Mouse (Mus musculus): ENCODE results near the gene Fuz. TPM values are rescaled to one million over a fixed set of nuclear protein-coding genes. Genes with fewer than 3 reads are reported as not detected.

Fuz gene
- polyA plus RNA-seq, 1 experiment from 2014 or later, result 13.9 TPM

DNA sequence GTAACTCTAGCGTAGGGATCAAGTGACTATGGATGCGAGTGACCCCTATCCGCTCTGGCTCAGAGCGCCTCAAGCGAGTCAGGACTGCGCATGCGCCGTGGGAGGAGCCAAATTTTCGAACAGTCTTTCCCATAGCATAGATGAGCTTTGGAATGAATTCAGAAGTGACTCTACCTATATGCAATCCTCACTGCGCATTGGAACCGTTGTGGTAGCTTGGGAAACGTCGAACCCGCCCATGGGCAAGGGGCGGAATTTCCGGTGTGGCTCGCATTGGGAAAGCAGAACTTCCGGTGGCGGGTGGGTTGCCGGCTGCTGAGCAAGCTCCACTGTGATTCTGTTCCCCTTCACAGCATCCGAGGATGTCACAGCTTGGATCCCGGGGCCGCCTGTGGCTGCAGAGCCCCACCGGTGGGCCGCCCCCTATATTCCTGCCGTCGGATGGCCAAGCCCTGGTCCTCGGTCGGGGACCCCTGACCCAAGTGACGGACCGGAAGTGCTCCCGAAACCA is 38.8 kb upstream of the Fuz start, which contains the start of gene Pnkp:
Pnkp (plus strand) TSS at position 98 of the 511 bp plus-strand sequence.
- H3K27me3 ChIP-seq (ENCODE audit: control insufficient read depth, insufficient read depth, low read length), result no peaks in the 10 kb centered on the region
- peak; percentile 36 for ATAC-seq (ENCODE audit: low FRiP score)
- no peaks in the 10 kb centered on the region; the same call in 1 of the 2 replicates for H3K36me3 ChIP-seq (ENCODE audit: control insufficient read depth, insufficient read depth, low read length)
- H3K27ac ChIP-seq (ENCODE audit: low read depth, low read length), result peak within 1 kb of the TSS; percentile 87
- H3K9ac ChIP-seq (ENCODE audit: low read depth, low read length), result peak within 1 kb of the TSS; percentile 70
- under 1% methylated on average over 32 of the region's 32 CpGs for WGBS
- H3K4me2 ChIP-seq (replicated peaks; ENCODE audit: low read depth, low read length), result peak within 1 kb of the TSS; percentile 74
- peak; percentile 92 for DNase-seq (ENCODE audit: low spot score)
- H3K9me3 ChIP-seq (ENCODE audit: control insufficient read depth, low read length), result no peaks in the 10 kb centered on the region
- H3K4me3 ChIP-seq (ENCODE audit: low read depth, low read length), result peak within 1 kb of the TSS; percentile 61
- H3K4me1 ChIP-seq (replicated peaks; ENCODE audit: control insufficient read depth, insufficient read depth, low read length), result peaks cover 16% of the 10 kb centered on the region

DNA sequence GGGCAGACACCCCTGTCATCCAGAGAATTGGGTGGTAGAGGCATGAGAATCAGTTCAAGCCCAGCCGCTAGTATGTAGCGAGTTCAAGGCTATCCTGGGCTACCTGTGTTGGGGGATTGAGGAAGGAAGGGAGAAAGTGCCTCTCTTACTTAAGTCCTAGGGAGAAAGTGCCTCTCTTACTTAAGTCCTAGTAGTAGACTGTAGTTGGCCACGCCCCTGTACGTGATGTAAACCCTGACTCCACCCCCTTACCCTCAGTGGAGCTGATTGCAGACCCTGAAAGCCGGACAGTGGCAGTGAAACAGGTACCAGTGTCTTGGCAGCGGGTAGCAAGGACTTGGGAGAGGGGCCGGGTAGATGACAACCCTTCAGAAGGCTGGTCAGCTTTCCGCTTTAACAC is 38.0 kb upstream of the Fuz start:
- peaks cover 16% of the 10 kb centered on the region for H3K4me1 ChIP-seq (replicated peaks; ENCODE audit: control insufficient read depth, insufficient read depth, low read length)
- H3K27me3 ChIP-seq (ENCODE audit: control insufficient read depth, insufficient read depth, low read length), result no peaks in the 10 kb centered on the region
- DNase-seq (ENCODE audit: low spot score) (peak; percentile 50), ATAC-seq (ENCODE audit: low FRiP score) (no peak)
- peak overlapping the region; percentile 70 for H3K9ac ChIP-seq (ENCODE audit: low read depth, low read length)
- peak overlapping the region; percentile 74 for H3K4me2 ChIP-seq (replicated peaks; ENCODE audit: low read depth, low read length)
- H3K4me3 ChIP-seq (ENCODE audit: low read depth, low read length), result peak overlapping the region; percentile 61
- H3K27ac ChIP-seq (ENCODE audit: low read depth, low read length), result no peak overlapping the region
- H3K9me3 ChIP-seq (ENCODE audit: control insufficient read depth, low read length), result no peaks in the 10 kb centered on the region
- WGBS, result 32% methylated on average over 8 of the region's 8 CpGs
- peaks cover under 1% of the 10 kb centered on the region; the same call in 1 of the 2 replicates for H3K36me3 ChIP-seq (ENCODE audit: control insufficient read depth, insufficient read depth, low read length)

DNA sequence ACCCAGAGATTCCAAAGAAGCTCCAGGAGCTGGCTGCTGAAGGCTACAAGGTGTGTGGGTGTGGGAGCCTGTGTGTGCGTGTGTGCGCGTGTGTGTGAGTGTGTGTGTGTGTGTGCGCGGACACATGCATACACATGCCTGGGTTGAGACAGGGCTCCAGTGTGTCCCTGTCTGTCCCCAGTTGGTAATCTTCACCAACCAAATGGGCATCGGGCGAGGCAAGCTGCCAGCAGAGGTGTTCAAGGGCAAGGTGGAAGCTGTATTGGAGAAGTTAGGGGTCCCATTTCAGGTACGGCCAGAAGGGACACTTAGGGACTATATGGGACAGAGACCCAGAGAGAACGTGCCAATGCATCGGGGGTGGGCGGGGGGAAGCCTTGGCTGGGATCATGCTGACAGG is 36.0 kb upstream of the Fuz start:
- WGBS, result 91% methylated on average over 11 of the region's 11 CpGs
- Histone ChIP-seq H3K9me3 (ENCODE audit: control insufficient read depth, low read length) (no peaks in the 10 kb centered on the region), H3K27me3 (ENCODE audit: control insufficient read depth, insufficient read depth, low read length) (no peaks in the 10 kb centered on the region), H3K36me3 (ENCODE audit: control insufficient read depth, insufficient read depth, low read length) (peaks cover 14% of the 10 kb centered on the region; the same call in 1 of the 2 replicates), H3K27ac (ENCODE audit: low read depth, low read length) (no peak overlapping the region), H3K4me3 (ENCODE audit: low read depth, low read length) (no peak overlapping the region), H3K4me1 (replicated peaks; ENCODE audit: control insufficient read depth, insufficient read depth, low read length) (peaks cover 10% of the 10 kb centered on the region), H3K4me2 (replicated peaks; ENCODE audit: low read depth, low read length) (no peak overlapping the region), H3K9ac (ENCODE audit: low read depth, low read length) (no peak overlapping the region)
- ATAC-seq (ENCODE audit: low FRiP score), result no peak
- DNase-seq (ENCODE audit: low spot score), result no peak

DNA sequence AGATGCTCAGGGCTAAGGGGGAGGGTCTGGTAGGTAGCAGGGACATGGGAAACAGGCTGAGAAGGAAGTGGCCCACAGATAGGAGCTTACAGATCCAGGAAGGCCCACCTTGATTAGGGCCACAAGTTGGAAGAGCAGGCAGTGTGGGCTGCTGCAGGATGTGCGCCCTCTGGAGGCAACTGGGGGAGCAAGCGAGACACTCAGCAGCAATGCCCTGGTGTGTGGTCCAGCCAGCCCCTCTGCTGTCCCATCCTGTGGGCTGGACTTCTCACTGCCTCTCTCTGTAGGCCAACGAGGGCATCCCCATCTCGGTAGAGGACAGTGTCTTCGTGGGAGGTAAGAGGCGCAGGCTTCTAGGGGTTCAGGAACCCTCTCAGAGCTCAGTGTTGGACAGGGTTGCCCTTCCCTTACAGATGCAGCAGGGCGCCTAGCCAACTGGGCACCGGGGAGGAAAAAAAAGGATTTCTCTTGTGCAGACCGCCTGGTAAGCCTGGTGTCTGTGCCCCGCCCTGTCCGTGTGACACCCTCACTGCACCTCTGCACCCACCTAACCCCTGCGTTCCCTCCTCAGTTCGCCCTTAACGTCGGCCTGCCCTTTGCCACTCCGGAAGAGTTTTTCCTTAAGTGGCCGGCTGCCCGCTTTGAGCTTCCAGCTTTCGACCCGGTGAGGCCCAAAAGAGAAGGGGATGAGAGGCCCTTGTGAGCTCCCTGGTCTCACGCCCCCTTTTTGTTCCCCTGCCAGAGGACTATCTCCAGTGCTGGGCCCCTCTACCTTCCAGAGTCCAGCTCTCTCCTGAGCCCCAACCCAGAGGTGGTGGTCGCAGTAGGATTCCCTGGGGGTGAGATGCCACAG is 35.1 kb upstream of the Fuz start:
- Histone ChIP-seq H3K4me1 (replicated peaks; ENCODE audit: control insufficient read depth, insufficient read depth, low read length) (peaks cover 6% of the 10 kb centered on the region; the same call in 1 of the 2 replicates), H3K27me3 (ENCODE audit: control insufficient read depth, insufficient read depth, low read length) (no peaks in the 10 kb centered on the region), H3K9me3 (ENCODE audit: control insufficient read depth, low read length) (no peaks in the 10 kb centered on the region), H3K4me3 (ENCODE audit: low read depth, low read length) (no peak overlapping the region), H3K36me3 (ENCODE audit: control insufficient read depth, insufficient read depth, low read length) (peaks cover 17% of the 10 kb centered on the region; the same call in 1 of the 2 replicates), H3K4me2 (replicated peaks; ENCODE audit: low read depth, low read length) (no peak overlapping the region), H3K9ac (ENCODE audit: low read depth, low read length) (no peak overlapping the region), H3K27ac (ENCODE audit: low read depth, low read length) (0 out of 2 replicates have a peak overlapping the region, but pooled peaks have one; percentile 47)
- DNase-seq (ENCODE audit: low spot score) (peak; percentile 85), ATAC-seq (ENCODE audit: low FRiP score) (peak; percentile 41; the same call in 1 of the 2 replicates)
- WGBS, result 64% methylated on average over 22 of the region's 22 CpGs

DNA sequence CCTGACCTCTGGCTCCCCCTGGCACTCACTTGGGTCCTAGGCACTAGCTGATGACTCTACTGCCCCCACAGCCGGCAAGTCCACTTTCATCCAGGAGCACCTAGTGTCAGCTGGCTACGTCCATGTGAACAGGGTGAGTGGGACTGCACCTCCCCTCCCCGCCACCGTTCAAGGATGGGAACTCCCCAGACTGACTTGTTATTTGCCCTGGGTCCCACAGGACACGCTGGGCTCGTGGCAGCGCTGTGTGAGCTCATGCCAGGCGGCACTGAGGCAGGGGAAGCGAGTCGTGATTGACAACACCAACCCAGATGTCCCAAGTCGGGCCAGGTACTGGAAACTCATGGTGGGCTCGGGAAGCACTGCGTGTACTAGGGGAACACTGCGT is 34.5 kb upstream of the Fuz start:
- no peak for ATAC-seq (ENCODE audit: low FRiP score)
- WGBS, result 82% methylated on average over 14 of the region's 14 CpGs
- no peak for DNase-seq (ENCODE audit: low spot score)
- peaks cover 6% of the 10 kb centered on the region; the same call in 1 of the 2 replicates for H3K4me1 ChIP-seq (replicated peaks; ENCODE audit: control insufficient read depth, insufficient read depth, low read length)
- no peak overlapping the region for H3K4me2 ChIP-seq (replicated peaks; ENCODE audit: low read depth, low read length)
- H3K4me3 ChIP-seq (ENCODE audit: low read depth, low read length), result no peak overlapping the region
- peak overlapping the region; percentile 47; the same call in 1 of the 2 replicates for H3K27ac ChIP-seq (ENCODE audit: low read depth, low read length)
- peaks cover 17% of the 10 kb centered on the region; the same call in 1 of the 2 replicates for H3K36me3 ChIP-seq (ENCODE audit: control insufficient read depth, insufficient read depth, low read length)
- no peaks in the 10 kb centered on the region for H3K27me3 ChIP-seq (ENCODE audit: control insufficient read depth, insufficient read depth, low read length)
- H3K9me3 ChIP-seq (ENCODE audit: control insufficient read depth, low read length), result no peaks in the 10 kb centered on the region
- no peak overlapping the region for H3K9ac ChIP-seq (ENCODE audit: low read depth, low read length)

DNA sequence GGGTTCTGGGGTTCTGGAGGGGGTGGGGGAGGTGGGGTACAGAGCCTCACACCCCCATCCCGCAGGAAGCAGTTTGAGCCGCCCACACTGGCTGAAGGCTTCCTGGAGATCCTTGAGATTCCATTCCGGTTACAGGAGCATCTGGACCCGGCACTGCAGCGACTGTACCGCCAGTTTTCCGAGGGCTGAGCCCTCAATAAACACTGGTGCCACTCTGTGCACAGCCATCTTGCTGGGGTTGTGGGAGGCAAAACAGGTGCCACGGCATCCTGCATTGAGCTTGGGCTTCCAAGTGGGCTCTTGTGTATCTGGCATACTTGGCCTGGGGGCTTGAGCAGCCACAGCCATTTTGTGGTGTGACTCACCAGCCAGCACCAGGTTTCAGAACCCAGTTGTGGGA is 33.4 kb upstream of the Fuz start:
- Histone ChIP-seq H3K36me3 (ENCODE audit: control insufficient read depth, insufficient read depth, low read length) (peaks cover 17% of the 10 kb centered on the region; the same call in 1 of the 2 replicates), H3K27me3 (ENCODE audit: control insufficient read depth, insufficient read depth, low read length) (no peaks in the 10 kb centered on the region), H3K9ac (ENCODE audit: low read depth, low read length) (no peak overlapping the region), H3K4me1 (replicated peaks; ENCODE audit: control insufficient read depth, insufficient read depth, low read length) (peaks cover 9% of the 10 kb centered on the region), H3K4me2 (replicated peaks; ENCODE audit: low read depth, low read length) (no peak overlapping the region), H3K4me3 (ENCODE audit: low read depth, low read length) (no peak overlapping the region), H3K27ac (ENCODE audit: low read depth, low read length) (no peak overlapping the region), H3K9me3 (ENCODE audit: control insufficient read depth, low read length) (no peaks in the 10 kb centered on the region)
- ATAC-seq (ENCODE audit: low FRiP score), result no peak
- WGBS, result 91% methylated on average over 8 of the region's 8 CpGs
- DNase-seq (ENCODE audit: low spot score), result no peak

DNA sequence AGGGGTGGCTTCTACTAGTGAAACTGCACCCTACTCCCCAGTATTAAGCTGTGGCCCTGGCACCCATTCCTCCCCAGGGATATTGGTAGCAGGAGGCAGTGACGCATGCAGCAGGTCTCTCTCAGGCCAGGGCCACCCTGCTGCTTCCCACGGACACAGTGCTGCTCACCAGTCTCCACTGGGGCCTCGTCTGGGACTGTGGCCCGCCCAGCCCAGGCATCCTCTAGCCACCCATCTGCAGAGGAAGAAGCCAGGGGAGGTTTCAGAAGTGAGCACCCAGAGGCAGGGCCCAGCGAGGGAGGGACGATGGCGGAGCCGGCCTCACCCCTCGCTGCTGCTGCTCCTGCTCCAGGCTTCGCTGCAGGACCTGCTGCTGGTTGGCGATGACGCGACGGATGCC is 32.7 kb upstream of the Fuz start:
- DNase-seq (ENCODE audit: low spot score), result no peak
- no peak overlapping the region for H3K4me3 ChIP-seq (ENCODE audit: low read depth, low read length)
- ATAC-seq (ENCODE audit: low FRiP score), result no peak
- peaks cover 17% of the 10 kb centered on the region; the same call in 1 of the 2 replicates for H3K36me3 ChIP-seq (ENCODE audit: control insufficient read depth, insufficient read depth, low read length)
- no peaks in the 10 kb centered on the region for H3K27me3 ChIP-seq (ENCODE audit: control insufficient read depth, insufficient read depth, low read length)
- no peak overlapping the region for H3K9ac ChIP-seq (ENCODE audit: low read depth, low read length)
- H3K27ac ChIP-seq (ENCODE audit: low read depth, low read length), result no peak overlapping the region
- no peak overlapping the region for H3K4me2 ChIP-seq (replicated peaks; ENCODE audit: low read depth, low read length)
- no peaks in the 10 kb centered on the region for H3K9me3 ChIP-seq (ENCODE audit: control insufficient read depth, low read length)
- WGBS, result 94% methylated on average over 14 of the region's 14 CpGs
- H3K4me1 ChIP-seq (replicated peaks; ENCODE audit: control insufficient read depth, insufficient read depth, low read length), result peaks cover 11% of the 10 kb centered on the region

DNA sequence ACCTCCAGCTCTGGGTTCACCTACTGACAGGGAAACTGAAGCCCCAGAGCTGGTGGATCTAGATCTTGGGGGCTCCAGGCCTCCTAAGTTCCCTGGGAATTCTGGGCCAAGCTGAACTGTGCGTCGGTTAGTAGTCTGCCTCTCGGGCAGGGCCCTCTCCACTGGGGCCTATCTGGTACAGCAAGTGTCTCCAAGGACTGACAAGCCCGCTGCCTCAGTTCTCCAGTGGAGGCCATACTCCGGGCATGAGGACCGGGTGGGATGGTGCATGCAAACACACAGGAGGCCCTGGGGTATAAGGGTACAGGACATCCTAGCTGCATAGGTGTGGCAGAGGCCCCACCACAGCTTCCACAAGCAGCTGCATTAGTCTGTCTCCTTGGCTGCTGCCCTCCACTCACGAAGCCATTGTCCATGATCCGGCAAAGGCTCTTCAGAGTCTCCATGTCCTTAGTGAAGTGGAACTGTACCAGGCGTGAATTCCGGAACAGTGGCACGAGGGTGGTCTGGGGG is 31.8 kb upstream of the Fuz start:
- 88% methylated on average over 11 of the region's 11 CpGs for WGBS
- Histone ChIP-seq H3K4me3 (ENCODE audit: low read depth, low read length) (no peak overlapping the region), H3K27ac (ENCODE audit: low read depth, low read length) (no peak overlapping the region), H3K27me3 (ENCODE audit: control insufficient read depth, insufficient read depth, low read length) (no peaks in the 10 kb centered on the region), H3K4me2 (replicated peaks; ENCODE audit: low read depth, low read length) (no peak overlapping the region), H3K9me3 (ENCODE audit: control insufficient read depth, low read length) (no peaks in the 10 kb centered on the region), H3K9ac (ENCODE audit: low read depth, low read length) (no peak overlapping the region), H3K36me3 (ENCODE audit: control insufficient read depth, insufficient read depth, low read length) (peaks cover 17% of the 10 kb centered on the region; the same call in 1 of the 2 replicates), H3K4me1 (replicated peaks; ENCODE audit: control insufficient read depth, insufficient read depth, low read length) (peaks cover 12% of the 10 kb centered on the region)
- DNase-seq (ENCODE audit: low spot score), result no peak
- ATAC-seq (ENCODE audit: low FRiP score), result no peak

Measured in hindbrain, embryonic 11.5 days (tissue).